Mouse (Mus musculus) ovary, postnatal 36 days (tissue): Measurements from ENCODE around the gene Tes3-ps.
A peak's percentile ranks its signal among the peaks of the same experiment; 100 is the strongest.

ENCODE experiments used
- DNase-seq: peaks from one replicate; pipeline ENCODE4 v3.0.0; 2022; ENCODE audit warnings: low spot score, mixed read lengths

Tes3-ps gene

DNA sequence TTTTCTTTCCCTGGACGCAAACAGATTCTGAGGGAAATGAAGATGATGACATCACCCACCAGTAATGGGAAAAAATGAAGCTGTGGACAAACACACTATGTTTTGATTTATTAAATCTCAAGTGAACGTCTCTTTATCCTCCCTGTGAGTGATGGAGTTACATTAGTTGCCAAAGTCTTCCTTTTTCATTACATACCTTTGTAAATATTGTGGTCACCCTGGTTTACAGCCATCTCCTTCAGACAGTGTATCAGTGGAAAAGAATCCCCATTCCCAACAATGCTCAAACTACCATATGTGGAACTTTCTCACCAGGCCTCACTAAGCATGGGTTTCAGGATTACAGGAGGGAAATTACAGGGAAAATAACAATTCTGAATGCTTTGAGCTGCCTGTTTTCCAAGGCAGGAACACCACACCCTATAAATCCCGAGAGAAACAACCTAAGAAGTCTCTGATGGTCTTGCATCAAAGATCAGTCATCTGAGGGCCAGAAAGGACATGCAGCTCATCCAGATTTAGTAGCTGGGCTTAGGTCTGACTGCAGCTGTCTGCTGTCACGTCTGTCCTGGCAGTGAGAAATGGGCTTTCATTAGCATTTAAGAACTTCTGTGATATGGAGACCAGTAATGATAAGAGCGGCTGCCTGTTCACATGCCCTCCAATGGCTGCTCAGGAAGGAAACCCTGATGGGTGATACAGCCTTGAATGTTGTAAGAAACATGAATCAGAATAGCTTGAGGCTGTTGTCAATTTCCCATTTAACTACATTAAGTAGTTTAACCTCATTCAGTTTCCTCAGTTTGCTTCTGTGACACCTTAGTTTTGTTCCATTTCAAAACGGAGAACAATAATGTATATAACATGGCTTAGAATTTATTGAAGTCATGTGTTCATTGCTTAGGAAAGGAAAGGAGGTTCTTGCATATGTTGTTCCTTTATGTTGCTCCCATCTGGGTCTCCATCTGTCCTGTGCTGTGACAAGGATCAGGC lies at the start of gene Tes3-ps:
Gene Tes3-ps (plus strand): TSS at position 943 of the 993 bp plus-strand sequence.
- no peak for DNase-seq

DNA sequence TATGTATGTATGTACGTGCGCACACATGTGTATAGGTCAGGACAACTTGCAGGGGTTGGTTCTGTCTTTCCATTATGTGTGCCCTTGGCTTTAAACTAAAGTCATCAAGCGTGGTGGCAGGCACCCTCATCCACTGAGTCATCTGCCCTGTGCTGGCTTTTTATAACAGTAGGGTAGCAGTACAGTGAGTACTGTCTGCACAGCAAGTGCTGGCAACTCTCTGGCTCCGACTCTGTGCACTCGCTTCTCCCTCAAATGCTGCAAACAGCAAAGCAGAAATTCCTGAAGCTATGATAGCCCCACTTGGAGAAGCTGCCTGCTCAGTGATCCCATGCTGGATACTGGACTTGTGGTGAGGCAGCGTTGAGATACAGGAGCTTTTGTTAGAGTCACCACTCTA lies 48.7 kb upstream of the Tes3-ps start:
- no peak for DNase-seq

DNA sequence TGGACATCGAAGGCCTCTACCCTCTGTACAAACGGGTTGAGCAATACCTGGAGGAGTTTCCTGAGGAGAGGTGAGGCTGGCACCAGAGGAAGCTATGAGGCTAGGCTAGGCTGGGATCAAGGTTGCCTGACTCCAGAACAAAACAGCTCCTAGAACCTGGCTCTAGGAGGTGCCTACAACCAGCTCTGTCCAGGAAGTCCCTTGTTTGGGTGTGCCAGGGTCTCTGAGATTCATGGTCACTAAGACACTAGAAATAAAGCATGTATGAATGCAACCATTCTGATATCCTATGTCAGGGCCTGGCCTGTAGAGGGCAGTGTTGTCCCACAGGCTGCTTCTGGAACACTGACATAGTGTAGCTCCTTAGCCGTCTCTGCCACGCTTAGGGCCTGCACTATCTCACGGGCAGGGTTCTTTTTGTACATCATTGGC lies 43.8 kb upstream of the Tes3-ps start:
- peak; percentile 83 for DNase-seq

DNA sequence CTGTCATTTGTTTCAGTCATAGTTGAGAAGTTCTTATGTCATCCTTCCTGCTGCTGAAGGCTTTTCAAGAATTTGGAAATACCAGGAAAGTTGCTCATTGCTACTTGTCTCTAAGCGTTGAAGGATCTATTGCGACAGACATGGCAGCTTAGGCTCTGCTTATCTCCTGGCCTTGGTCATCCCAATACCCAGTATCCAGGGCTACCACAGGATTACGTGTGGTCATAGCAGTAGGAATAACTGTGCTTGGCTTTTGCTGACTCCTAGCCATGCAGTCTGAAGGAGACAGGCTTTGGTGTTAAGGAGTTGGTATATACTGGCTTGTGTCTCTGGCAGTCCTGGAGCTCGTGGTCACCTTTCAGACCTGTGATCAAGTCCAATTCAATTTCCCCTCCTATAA lies 32.8 kb upstream of the Tes3-ps start:
- no peak for DNase-seq

DNA sequence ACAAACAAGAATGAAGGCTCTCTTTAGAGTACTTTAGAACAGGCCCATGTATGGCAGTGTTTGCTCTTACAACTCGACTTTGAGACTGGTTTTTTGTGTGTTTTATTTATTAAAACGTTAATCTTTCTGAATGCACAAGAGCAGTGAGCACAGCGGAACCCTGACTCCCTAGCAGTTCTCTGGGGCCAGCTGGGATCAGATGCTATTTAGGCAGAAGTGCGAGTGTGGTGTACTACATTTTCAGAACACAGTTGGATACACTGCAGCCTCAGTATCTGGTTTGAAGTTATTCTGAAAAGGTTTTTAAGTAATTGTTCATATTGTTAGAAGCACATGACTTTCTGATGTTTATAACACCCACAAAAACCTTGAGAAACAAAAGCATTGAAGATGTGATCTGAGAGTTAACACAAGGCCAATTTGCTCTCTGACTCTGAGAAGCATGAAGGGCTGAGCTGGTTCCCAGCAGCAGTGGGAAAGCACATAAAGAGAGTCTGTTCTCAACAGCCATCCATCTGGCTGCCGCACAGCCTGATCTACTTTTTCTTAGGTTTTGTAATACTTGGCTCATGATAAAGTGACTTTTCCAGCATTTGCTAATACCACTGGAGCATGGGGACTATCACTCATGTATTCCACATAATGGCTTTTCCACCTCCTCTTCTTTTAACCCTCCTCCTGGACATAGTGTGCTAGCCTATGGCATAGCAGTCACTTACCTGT lies 32.3 kb upstream of the Tes3-ps start:
- DNase-seq = no peak

DNA sequence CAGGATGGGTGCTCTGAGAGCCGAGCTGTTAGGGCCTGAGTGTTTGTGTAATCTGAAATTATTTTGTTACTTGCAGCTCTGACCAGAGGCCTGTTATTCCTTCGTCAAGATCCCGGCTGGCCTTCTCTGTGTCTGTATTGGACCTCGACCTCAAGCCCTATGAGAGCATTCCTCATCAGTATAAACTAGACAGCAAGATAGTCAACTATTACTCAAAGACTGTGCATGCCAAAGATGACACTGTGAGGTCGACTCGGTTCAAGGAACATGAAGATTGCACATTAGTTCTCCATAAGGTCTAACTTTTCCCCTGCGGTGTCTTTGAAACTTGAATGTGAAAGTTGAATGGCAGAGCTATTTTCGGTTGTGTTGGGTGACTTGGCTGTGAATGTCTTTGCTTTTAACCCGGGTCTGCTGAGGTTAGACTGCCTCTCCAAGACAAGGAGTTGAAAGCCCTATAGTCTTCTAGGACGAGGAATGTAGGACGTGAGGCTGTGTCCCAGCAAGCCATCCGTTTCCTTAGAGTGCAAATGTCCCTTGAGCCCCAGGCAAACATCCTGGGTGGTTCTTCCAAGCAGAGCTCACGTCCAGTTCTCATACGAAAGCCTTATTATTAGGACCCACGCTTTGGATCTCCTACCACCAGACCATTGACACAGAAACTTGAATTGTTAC lies 31.5 kb upstream of the Tes3-ps start:
- DNase-seq = no peak

DNA sequence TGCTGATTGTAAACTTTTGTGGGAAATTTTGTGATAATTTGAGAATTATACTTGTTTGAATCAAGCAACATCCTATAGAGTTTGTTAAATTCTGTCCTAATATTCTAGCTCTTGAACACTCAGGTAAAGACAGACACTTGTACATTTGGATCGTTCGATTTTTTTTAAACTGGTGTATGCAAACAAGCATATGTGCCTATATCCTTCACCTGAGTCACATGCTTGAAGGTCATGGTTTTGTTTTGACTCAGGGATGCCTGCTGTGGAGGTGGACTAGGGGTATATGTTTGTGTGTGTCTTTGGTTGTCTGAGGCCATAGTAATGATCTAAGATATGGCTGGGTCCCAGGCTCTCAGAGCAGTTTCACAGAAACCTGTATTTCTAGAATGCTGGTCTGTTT lies 30.2 kb upstream of the Tes3-ps start:
- DNase-seq = no peak

DNA sequence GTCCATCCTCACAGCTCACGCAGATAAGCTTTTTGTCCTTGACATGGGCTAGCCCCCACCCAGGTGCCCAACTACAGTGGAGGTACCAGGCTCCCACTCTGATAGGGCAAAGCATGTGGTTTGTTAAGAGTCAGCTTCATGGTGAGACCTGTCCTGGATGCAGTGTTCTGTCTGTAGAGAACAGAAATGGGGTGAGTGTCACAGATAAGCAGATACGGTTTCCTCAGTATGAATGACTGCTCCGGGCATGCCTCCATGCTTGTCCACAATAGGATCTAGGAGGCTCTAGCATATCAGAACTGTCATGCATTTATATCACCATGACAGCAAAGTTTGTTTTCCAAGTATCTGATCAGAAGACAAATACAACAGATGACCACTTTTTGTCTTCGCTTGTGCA lies 27.2 kb upstream of the Tes3-ps start:
- DNase-seq = no peak

DNA sequence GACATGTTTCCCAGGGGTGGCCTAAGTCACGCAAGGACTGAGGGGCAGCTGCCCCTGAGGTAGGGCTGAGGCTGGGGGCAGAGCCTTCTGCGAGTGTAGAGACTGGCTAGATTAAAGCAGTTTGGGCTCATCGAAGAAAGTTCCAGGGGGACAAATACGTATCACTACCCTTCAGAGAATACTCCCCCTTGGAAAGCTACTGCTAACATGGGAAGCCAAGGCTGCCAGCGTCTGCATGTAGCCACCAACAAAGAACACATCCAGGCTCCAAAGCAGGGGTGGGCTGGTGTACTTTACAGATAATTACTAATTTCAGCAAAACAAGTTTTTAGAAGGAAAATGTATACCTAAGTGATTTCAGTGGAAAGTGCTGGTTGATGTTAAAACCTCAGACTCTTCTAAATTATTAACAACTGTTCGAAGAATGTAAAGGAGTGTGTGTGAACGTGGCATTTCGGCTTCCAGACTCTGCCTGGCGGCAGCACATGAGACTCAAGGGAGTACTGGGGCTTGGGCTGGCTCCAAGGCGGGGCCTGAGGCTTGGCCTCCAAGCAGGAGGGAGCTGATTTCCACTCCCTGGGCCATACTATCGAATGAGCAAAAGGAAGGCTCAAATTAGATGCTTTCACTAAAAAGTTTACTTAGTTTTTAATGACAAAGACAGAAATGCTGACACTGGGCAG lies 26.6 kb upstream of the Tes3-ps start:
- peak; percentile 68 for DNase-seq

DNA sequence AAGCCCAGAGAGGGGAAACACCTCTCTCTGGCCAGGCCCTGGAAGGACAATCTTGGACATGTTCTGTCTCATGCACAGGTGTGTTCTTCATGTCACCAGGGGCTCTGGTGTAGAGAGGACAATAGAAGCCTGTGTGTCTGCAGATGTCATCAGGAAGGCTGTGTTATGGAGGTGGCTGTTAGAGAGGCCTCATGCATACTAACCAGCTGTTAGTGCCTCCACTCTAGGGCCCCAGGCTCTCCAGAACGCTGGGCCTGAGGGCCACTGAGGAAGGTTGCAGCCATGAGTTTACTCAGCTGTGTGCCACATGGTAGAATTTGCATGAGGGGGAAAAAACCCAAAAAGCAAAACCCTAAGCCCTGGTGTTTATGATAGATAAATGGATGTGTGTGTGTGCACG lies 25.5 kb upstream of the Tes3-ps start:
- DNase-seq = no peak

DNA sequence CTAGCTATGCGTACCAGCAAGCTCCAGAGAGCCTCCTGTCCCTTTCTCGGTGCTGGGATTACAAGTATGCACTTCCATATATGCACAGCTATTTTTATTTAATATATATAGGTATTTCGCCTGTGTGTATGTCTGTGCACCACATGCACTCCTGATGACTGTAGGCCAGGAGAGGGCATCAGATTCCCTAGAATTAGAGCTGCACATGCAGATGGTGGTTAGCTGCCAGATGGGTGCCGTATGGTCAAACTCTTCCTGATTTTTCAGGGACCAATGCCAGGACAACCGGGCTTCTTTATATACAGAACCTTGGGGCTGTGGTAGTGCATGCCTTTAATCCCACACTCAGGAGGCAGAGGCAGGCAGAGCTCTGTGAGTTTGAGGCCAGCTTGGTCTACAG lies 24.1 kb upstream of the Tes3-ps start:
- DNase-seq = no peak

DNA sequence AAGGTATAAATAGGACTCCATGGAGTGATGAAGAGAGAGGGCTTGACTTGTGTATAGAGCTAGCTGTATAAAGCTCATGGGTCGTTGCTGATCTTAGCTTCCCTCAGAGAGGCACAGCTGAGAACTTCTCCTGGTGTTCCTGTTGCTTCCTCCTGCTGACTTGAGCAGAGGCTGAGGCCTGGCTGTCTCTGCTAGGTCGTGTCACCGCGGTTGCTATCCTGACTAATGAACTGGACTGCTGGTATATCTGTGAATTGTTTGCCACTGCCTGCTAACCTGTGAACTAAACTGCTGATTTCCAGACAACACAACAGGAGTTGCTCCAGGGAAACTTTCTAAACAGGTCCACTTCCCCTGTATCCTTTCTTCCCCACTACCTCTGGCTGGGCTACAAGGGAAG lies 22.8 kb upstream of the Tes3-ps start:
- DNase-seq = no peak

DNA sequence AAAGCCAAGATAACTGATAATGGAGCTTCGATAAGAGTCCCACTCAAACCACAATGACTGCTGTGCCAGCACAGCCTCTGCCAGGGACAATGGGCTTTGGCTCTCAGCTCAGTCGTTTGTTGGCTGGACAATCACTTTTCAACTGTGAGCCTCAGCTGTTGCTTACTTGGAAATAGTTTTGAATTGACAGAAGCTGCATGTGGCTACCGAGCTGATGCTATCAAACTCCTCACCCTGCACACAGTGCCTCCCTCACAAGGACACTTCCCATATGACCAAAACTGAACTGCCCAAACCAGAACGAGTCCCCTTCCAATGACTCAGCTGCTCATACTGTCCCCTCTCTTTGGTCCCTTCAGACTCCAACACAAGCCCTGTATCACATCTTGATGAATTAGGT lies 22.3 kb upstream of the Tes3-ps start:
- DNase-seq = no peak

DNA sequence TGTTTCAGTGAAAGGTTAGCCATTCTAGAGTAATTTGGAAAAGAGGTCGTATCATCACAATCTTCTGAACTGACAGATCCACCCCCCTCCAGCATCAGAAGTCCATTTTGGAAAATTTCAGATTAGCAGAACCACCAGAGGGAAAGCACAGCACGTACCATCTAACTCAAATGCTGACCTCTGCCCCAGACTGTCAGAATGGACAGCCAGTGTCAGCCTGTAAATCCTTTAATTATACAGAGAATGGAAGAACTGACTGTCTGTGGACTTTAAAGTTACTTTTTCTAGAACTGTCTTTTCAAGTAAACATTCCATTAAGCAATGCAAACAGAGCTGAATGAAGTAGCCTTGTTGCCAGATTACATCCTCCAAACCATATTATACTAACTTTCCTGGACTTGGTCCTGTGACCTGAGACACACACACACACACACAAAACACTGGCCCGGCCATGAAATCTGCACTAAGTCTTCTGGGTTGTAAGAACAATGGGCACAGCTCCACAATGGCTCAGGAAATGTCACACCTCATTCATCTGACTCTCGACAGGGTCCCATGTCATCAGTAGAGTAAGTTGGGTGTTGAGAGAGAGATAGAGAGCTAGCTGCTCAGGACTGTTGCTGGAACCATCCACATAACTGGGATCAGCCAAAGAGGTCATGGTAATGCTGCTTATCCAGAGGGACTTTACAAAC lies 21.0 kb upstream of the Tes3-ps start:
- no peak for DNase-seq

DNA sequence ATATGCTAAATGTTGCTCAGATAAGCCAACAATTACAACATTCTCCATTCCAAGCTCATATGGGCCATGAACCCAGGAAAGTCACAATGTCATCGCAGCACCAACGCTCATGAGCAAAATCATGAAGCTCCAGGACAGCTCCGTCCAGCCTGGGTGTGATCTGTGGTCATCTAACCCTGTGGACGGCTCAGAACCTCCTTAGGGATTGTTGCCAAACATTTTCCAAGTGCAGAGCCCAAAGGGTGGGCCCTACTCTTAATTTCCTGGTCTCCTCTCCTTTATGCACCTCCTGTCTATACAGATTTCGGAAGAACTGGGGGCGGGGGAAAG lies 20.5 kb upstream of the Tes3-ps start:
- no peak for DNase-seq

DNA sequence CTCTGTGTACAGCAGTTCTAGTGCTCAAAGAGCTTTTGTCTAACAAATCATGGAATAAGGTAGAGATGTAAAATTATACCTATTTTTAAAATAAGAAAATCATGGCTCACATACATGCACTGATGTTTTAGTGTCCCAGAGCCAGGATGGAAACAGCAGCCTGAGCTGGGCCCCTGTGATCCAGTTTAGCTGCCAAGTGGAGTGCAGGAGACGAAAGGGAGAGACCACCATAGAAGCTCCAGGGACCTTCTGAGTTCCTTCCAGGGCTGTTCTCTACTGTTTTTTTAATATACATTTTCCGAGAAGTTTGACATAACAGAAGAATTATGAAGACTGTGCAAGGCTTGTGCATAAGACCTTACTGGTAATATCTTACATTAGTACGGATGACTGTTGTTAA lies 15.2 kb upstream of the Tes3-ps start:
- no peak for DNase-seq

DNA sequence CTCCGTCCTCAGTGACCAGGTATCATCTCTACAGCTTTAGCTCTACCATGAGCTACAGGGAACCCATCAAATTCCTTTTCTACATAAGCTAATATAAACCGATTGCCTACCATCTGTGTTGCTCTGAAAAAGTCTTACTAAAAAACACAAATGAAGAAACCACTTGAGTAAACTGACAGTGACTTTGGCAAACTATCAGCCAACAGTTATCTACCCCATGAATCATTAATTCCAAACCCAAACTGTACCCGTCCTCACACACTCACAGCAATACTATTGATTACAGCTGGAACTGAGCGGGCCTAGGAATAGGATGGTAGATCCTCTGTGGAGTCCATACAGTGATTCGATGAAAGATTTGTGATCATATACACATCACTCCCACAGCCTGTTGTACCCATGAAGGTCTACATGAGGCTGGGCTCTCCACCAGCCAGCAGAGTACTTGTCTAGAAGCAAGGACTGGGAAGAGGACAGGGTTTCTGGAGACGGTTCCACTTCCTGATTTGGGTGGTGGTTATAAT lies 14.2 kb upstream of the Tes3-ps start:
- DNase-seq = no peak

DNA sequence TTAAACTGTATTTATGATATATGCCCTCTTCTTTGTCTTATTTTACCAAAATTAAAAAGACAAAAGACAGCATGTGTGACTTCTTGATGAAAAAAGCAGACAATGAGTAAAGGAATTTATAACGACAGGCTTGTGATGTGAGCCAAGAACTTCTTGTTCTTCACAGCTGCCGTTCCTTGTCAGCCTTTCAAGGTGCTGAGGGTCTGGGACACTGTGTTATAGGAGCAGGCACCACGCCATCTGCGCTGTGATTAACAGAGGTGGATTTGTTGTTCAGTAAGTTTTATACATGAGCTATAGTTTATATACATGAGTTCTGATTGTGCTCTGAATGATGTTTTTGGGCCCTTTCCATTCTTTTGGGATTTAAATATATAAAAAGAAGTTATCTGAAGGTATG lies 13.7 kb upstream of the Tes3-ps start:
- DNase-seq = no peak

DNA sequence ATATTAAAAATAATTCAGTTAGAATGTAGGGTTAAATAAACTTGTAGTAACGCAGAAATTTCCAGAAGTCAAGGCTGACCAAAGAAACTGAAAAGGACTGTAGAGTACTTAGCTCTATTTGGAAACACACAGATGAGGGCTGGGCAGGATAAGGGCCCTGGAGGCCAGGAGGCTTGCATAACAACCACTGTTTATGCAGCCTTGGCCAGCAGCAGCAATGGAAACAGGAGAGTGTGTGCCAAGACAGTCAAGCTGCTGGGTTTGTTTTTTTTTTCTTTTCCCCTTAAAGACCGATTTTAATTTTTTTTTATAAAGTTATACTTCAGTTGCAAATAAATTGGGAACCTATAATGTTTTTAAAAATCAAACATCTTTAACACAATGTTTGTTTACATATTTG lies 13.1 kb upstream of the Tes3-ps start:
- peak; percentile 73 for DNase-seq

DNA sequence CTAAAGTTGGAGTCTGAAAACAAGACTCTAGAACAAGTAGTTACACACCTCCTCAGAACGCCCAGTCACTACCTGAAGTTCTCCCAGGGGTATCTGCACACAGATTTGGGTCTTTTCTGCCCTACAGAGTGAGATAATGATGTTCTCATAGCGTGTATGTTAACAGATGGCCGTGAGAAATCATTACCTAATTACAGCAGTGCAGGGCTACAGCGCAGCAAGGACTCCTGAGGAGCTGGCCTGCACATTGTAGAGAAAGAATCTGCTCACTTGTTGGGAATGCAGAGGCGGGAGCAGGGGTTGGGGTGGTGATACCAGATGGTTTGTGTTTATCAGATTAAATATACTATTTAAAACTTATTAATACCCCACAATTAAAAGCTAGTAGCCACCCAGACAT lies 12.6 kb upstream of the Tes3-ps start:
- no peak for DNase-seq

DNA sequence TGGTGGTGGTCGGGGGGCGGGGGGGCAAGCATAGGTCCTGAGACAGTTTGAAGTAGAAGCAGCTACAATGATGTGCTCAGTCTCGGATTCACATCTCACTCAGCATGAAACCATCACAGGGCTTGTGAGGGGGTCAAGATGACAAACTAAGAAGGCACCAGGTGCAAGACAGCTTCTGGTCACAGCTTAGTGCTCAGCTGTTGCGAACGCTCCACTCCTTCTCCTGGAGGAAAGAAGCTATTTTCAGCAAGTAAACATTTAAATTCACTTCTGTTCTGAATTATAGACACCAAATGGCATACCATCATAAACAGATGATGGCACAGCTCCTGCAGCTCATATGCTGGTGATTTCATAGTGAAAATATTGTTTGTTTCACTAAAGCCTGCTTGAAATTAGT lies 7.7 kb upstream of the Tes3-ps start:
- DNase-seq = no peak
